Mouse (Mus musculus): ENCODE data around the gene Klf8.
"Not testable (repeated sequence)": the region's sequence is repeated elsewhere in the genome, so short reads cannot be mapped to it uniquely, and the experiment has no call there.

The Klf8 gene

DNA sequence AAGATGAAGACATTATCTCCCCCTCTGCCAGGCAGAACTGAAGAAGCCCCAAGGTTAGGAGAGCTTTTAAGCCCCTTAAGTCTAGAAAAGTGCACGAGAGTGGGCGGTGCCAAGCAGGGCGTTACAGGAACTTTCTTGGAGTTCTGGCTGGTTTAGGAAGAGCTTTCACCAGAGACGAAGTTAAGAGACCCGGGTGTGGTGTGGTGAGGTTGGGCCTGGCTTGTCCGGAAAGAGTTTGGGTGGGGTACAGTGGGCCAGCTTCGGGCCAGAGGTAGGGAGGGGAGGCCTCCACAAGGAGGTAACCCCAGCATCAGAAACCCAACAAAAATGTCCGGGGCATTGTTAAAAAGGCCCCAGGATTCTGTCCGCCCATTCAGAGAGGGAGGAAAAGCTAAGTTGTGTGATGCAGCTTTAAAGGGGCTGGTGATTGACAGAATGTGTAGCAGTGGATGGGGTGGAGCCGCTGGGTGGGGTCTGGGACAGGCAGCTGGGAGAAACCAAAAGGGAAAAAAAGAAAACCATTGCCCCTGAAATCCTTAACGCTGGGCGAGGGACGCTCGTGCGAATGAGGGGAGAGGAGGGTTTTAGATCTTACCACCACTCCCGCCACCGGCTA is at the start of gene Klf8:
TSS of gene Klf8 (plus strand) at position 163 of the 616 bp plus-strand sequence.
- DNase-seq, result no peak

GRCm38 (mm10) chrX:153199185-153199584 is 38.1 kb upstream of the Klf8 start:
- DNase-seq, result not testable (repeated sequence)

GRCm38 (mm10) chrX:153211101-153211500 is 26.2 kb upstream of the Klf8 start:
- DNase-seq, result no peak

DNA sequence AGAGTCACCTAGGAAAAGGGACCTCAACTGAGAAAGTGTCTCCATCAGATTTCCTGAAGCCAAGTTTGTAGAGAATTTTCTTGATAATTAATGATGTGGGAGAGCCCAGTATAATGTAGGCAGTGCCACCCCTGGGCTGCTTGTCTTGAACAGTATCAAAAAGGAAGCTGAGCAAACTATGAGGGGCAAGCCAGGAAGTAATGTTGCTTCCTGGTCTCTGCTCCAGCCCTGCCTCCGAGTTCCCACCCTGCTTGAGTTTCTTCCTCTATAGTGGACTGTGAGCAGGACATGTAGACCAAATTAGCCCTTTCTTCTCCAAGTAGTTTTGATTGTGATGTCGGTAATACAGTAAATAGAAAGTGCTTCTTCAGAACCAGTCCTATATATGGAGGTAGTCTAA is 6.0 kb upstream of the Klf8 start:
- no peak for DNase-seq

- DNase-seq, result no peak
Measured at GRCm38 (mm10) chrX:153233255-153233654, 4.0 kb upstream of the Klf8 start.

GRCm38 (mm10) chrX:153237920-153238504 is 746 bp downstream of the Klf8 start:
- peak; percentile 5 for DNase-seq

- DNase-seq, result no peak
Measured at GRCm38 (mm10) chrX:153254256-153254655, 17.0 kb downstream of the Klf8 start.

- DNase-seq, result no peak
Measured at GRCm38 (mm10) chrX:153255504-153255903, 18.2 kb downstream of the Klf8 start.

- no peak for DNase-seq
Measured at GRCm38 (mm10) chrX:153282185-153282584, 44.9 kb downstream of the Klf8 start.

DNA sequence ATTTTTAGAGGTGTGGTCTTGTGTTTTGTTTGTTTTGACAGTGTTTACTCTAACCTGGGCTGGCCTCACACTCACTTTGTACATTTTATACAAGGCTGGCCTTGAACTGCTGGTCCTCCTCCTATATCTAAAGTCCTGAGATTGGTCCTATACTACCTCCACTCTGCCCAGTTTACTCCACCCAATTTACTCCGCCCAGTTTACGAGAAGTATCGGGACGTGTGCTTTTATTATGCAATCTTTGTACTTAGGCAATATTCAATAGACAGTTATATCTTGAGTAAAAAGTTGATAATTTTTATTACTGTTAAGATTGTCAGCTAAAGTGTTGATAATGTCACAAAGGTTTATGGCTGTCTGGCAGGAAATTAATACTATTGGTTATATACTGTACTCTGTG is 74.1 kb downstream of the Klf8 start:
- no peak for DNase-seq

GRCm38 (mm10) chrX:153323105-153323504 is 85.8 kb downstream of the Klf8 start:
- no peak for DNase-seq

GRCm38 (mm10) chrX:153334140-153334539 is 96.9 kb downstream of the Klf8 start:
- not testable (repeated sequence) for DNase-seq

DNA sequence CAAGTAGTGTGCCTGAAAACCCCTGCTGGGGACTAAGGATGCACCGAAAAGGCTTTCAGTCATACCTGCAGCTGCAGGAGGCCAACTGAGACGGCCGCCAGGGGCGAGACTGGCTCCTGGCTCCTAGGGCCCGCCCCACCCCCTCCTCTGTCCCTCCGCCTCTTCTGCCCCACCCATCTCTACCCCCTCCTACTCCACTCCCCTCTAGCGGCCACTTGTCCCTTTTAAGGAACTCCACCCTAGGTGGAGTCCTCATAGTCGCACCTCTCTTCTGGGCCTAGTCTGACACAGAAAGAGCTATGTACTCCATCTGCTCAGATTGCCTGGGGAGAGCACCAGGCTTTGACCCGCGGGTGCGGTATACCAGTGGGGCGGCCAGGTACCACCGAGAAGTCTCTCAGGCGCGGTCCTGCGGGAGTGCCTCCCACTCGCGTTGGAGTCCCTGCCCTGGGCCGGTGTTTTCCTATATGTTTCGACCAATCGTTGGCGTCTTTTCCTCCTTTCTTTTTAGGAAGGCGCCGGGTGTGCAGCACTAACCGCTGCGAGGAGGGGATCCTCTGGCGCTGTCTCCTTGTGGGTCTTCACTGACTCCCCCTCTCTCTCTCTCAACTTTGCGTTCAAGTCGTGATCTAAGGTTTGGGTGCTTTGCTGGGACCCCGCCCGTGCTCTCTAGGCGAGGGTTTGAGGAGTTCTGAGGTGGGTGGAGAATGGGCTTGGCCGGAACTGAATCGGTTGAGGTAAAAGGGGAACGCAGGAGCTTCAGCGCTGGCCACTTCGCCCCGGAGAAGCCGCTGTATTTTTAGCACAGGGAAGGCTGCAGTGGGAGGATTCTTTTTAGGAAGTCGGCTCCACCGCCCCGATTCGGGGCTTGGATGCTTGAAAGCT is 122.3 kb downstream of the Klf8 start:
- peak; percentile 18 for DNase-seq

GRCm38 (mm10) chrX:153360216-153360590 is 122.9 kb downstream of the Klf8 start:
- no peak for DNase-seq

DNA sequence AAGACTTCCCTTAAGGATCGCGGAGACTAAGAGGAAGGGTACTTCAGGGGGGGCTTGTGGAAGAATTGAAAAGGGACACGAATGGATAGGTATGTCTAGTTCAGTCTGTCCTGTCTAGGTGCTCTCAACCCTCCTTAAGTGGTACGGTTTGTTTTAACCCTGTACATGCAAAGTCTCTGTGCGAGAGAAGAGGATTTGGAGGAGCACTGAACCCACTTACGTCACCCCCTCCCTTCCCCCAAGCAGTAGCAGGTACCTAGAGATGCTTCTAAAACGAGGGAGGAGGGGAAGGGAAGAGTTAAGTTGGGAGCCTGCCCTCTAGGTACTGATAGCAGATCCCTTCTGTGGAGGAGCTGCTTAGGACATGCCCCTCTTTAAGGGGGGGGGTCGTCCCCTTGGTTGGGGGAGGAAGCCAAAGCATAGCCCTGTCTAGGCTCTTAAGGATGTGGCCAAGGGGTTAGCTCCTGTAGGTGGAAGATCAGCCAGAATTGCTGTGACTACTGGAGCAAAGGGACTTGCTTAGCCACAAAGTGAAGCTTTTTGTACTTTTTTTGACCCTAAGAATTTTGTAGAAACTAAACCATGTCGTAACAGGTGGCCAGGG is 123.5 kb downstream of the Klf8 start:
- no peak for DNase-seq

DNA sequence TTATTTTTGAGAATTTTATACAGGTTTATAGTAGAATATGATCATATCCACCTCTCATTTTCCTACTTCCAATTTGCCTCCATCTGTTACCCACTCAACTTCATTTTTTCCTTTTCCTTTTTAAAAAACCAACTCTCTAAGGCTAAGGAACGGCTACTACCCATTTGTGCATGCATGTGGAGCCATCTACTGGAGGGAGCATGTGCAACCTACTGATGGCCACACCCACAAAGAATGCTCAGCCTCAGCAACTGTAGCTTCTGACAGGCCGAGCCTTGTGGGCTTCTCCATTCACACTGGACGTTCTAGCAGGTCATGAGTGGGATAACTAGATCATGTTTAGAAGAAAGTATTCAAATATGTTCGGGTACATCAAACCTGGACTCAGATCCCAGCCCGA is 129.5 kb downstream of the Klf8 start:
- peak; percentile 26 for DNase-seq

DNA sequence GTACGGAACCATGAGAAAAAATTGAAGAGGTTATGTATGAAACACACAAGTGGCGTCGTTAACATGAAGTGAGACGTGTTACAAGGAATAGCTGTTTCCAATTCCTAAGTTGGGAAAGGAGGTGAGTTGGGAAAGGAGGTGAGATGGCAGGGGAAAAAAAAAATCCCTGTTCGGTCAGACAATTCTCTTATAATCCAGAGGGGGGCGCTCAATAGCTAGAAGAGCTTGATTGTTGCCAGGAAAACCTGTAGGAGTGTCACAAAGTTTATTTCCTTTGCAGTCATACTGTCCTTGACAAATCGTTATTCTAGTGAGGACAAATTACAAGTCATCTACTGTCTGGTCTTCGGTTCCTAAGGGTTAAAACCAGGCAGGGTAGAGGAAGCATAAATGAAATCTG is 132.5 kb downstream of the Klf8 start:
- DNase-seq, result no peak

DNA sequence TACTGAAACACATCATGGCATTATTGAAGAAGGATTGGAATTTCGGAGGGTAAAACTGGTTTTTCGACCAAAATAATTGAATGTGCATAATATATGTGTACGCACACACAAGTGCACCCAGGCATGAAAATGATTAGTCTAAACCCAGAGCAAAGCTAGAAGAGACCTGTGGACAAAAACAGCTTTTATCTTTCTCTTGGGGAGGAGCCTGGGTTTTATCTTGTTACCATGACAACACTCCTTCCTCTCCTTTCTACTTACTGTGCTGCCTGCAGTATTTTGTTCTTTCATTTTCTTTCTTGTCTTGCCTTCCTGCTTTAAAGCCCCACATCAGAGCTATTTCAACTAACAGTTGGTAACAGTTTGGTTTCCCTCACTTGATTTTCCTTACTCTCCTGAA is 137.8 kb downstream of the Klf8 start:
- DNase-seq, result no peak

DNA sequence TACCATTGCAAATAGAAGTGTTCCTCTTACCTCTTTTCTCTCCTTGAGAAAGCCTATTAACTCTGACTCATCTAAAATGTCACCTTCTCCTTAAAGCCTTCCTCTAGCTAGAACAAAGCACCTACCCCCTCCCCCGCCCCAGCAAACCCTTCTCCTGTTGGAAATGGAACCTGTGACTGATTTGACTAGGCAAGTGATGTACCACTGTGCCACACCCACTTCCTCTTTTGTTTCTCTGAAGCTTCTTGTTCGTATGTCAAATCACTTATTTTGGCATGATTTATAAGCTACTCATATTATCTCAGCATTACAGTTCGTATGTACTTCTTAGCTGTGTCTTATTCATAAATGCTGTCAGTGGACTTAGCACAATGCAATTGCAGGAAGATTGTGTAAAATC is 144.5 kb downstream of the Klf8 start:
- no peak for DNase-seq

DNA sequence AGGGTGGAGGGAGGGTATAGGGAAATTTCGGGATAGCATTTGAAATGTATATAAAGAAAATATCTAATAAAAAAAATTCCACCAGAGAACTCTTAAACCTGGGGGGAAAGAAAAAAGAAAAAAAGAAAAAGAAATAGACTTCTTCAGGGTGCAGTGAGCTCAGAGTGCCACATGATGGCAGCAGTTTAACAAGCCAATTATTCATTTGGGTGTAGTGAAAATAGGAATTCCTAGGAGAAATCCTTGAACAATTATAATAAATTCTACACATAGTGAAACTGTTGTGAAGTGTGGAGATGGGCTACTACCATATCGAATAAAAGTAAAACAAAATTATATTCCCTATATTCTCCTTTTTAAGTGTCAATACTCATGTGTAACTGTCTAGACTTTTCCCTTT is 152.0 kb downstream of the Klf8 start:
- DNase-seq, result no peak

GRCm38 (mm10) chrX:153417067-153417466 is 179.8 kb downstream of the Klf8 start:
- no peak for DNase-seq

- no peak for DNase-seq
Measured at GRCm38 (mm10) chrX:153433659-153434293, 196.5 kb downstream of the Klf8 start.

GRCm38 (mm10) chrX:153439573-153439972 is 202.3 kb downstream of the Klf8 start:
- no peak for DNase-seq

All from kidney, adult 11 months (tissue).